Mouse (Mus musculus): ENCODE data around the gene Zswim1.

Gene Zswim1

GRCm38 (mm10) chr2:164822636-164823165 lies at the start of gene Zswim1:
Gene Zswim1, plus strand, starts transcription at chr2:164822686.
- DNase-seq: peak; percentile 100

GRCm38 (mm10) chr2:164773229-164773988 lies 49.1 kb upstream of the Zswim1 start:
- DNase-seq: no peak

- no peak for DNase-seq
Measured at GRCm38 (mm10) chr2:164773989-164774364, 48.5 kb upstream of the Zswim1 start.

GRCm38 (mm10) chr2:164776130-164776529 lies 46.4 kb upstream of the Zswim1 start:
- no peak for DNase-seq

GRCm38 (mm10) chr2:164776801-164777200 lies 45.7 kb upstream of the Zswim1 start:
- no peak for DNase-seq

- DNase-seq: no peak
Measured at GRCm38 (mm10) chr2:164777246-164778014, 45.1 kb upstream of the Zswim1 start.

GRCm38 (mm10) chr2:164778015-164778287 lies 44.5 kb upstream of the Zswim1 start:
- no peak for DNase-seq

- no peak for DNase-seq
Measured at GRCm38 (mm10) chr2:164778809-164779208, 43.7 kb upstream of the Zswim1 start.

- DNase-seq: no peak
Measured at GRCm38 (mm10) chr2:164779481-164780086, 42.9 kb upstream of the Zswim1 start, which contains the start of gene Tnnc2. Gene Tnnc2, minus strand, starts transcription at chr2:164779967.

- no peak for DNase-seq
Measured at GRCm38 (mm10) chr2:164781876-164782275, 40.6 kb upstream of the Zswim1 start.

- DNase-seq: no peak
Measured at GRCm38 (mm10) chr2:164783926-164784581, 38.4 kb upstream of the Zswim1 start.

- DNase-seq: no peak
Measured at GRCm38 (mm10) chr2:164784869-164785420, 37.5 kb upstream of the Zswim1 start.

GRCm38 (mm10) chr2:164785481-164786387 lies 36.8 kb upstream of the Zswim1 start, which contains the start of gene Snx21:
Gene Snx21, plus strand, starts transcription at chr2:164785823.
- DNase-seq: peak; percentile 96

GRCm38 (mm10) chr2:164786388-164786885 lies 36.0 kb upstream of the Zswim1 start:
- DNase-seq: no peak

- no peak for DNase-seq
Measured at GRCm38 (mm10) chr2:164787032-164787431, 35.5 kb upstream of the Zswim1 start.

GRCm38 (mm10) chr2:164787779-164788178 lies 34.7 kb upstream of the Zswim1 start:
- DNase-seq: no peak

GRCm38 (mm10) chr2:164788411-164788810 lies 34.1 kb upstream of the Zswim1 start:
- no peak for DNase-seq

GRCm38 (mm10) chr2:164790451-164790850 lies 32.0 kb upstream of the Zswim1 start:
- no peak for DNase-seq

- DNase-seq: no peak
Measured at GRCm38 (mm10) chr2:164791841-164792261, 30.6 kb upstream of the Zswim1 start.

GRCm38 (mm10) chr2:164792400-164793190 lies 29.9 kb upstream of the Zswim1 start:
- DNase-seq: no peak

Measured in kidney, postnatal 14 days (tissue).